Mouse (Mus musculus) kidney, postnatal 25 days (tissue): ENCODE measurements around the gene Hist1h4h.
A peak's percentile ranks its signal among the peaks of the same experiment; 100 is the strongest.

Experiments
- DNase-seq, 2 experiments: peaks; one replicate each; pipeline ENCODE4 v3.0.0; 2021; ENCODE audit warnings: mixed read lengths in 2 of 2

The Hist1h4h gene

GRCm38 (mm10) chr13:23513517-23513916 is 17.3 kb upstream of the Hist1h4h start:
- DNase-seq = no peak

GRCm38 (mm10) chr13:23515281-23515680 is 15.6 kb upstream of the Hist1h4h start:
- DNase-seq = no peak

GRCm38 (mm10) chr13:23515826-23516620 is 14.8 kb upstream of the Hist1h4h start:
- DNase-seq = no peak

GRCm38 (mm10) chr13:23516822-23517602 is 13.8 kb upstream of the Hist1h4h start:
- peak; percentile 80 to 91 for DNase-seq

- peak; percentile 89 to 93 for DNase-seq
Measured at GRCm38 (mm10) chr13:23517603-23518294, 13.1 kb upstream of the Hist1h4h start.

GRCm38 (mm10) chr13:23518295-23518603 is 12.6 kb upstream of the Hist1h4h start:
- no peak for DNase-seq

DNA sequence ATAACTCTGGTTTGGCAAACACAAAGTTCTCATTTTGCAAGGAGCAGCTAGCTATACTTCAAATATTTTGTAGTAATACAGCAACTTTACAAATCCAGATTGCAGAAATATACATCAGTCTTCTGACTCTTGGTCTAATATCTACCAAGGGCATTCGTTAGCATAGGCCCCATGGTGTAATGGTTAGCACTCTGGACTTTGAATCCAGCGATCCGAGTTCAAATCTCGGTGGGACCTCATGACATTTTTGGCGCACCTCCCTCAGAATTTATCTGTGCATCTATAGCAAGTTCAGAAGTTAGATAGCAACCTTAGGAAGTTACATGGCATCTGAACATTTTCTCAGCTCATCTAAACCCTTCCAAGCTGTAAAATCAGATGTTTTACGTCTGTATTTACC is 12.0 kb upstream of the Hist1h4h start:
- DNase-seq = peak; percentile 57 to 83

- DNase-seq = peak; percentile 74 to 81
Measured at GRCm38 (mm10) chr13:23519416-23519815, 11.4 kb upstream of the Hist1h4h start.

DNA sequence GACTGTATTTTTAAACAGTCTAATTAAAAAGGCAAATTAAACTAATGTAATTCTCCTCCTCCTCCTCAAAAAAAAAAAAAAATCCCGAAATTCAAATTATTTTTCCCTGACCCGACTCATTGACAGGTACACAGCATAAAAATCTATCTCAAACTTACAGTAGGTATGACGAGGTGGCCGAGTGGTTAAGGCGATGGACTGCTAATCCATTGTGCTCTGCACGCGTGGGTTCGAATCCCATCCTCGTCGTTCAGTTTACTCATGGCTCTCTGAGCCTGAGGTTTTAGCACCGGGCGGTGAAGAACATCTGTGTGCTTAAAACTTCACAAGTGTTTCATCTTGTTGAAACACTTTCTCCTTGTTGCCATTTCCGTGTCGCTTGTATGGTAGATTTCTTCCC is 9.1 kb upstream of the Hist1h4h start:
- DNase-seq = peak; percentile 79 to 85

DNA sequence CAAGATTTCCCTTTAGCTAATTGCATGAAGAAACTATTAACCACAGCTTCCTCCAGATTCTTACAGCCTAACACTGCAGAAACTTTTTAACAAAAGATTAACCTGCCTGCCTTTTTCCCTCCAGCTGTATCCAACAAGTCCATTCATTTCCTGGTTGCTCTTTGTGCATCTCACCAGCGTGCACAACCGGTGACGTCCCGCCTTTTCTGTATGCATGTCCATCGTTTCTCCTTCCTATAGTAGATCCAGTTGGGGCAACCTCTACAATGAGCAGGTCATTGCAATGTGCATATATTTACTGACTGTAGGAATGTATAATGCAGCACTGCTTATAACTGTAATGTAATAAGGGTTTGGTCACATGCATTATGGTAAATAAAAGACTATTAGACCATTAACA is 6.9 kb upstream of the Hist1h4h start:
- DNase-seq = no peak

DNA sequence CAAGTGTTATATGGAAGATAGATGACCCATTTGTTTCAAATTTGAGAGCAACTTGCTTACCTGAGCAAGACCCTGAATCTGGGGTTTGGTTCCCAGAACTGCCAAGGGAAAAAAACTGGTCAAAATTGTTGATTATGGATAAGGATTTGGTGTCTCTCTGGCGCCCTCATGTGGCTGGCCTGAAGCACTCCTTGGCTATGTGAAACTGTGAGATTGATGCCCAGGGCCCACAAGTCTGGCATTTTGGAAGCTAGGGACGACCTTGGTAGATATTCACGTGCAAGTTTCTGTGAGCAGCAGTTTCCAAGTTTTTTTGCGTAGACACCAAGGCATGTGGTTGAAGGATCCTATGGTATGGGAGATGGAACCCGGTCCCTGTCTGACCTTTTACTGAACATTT is 6.2 kb upstream of the Hist1h4h start:
- peak; percentile 52 to 66 for DNase-seq

- no peak for DNase-seq
Measured at GRCm38 (mm10) chr13:23525901-23526300, 4.9 kb upstream of the Hist1h4h start.

GRCm38 (mm10) chr13:23526312-23526711 is 4.5 kb upstream of the Hist1h4h start:
- DNase-seq = peak; percentile 89 to 93

DNA sequence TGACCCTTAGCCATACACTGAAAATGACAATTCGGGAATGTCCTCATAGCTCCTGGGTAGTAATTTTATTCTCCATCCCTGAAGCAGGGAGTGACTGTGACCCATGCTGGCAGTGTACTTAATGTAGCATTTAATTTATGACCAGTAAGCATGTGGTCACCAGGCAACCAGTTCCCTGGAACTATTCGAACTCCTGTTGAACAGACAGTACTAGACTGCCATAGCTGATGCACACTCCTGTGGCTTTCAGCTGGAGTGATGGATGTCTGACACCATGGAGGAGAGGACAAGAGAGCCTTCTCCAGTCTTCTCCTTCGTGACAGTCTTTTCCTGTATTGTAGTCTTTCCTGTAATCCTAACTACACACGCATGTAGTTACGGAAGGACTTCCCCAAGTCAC is 1.8 kb upstream of the Hist1h4h start:
- DNase-seq = no peak

DNA sequence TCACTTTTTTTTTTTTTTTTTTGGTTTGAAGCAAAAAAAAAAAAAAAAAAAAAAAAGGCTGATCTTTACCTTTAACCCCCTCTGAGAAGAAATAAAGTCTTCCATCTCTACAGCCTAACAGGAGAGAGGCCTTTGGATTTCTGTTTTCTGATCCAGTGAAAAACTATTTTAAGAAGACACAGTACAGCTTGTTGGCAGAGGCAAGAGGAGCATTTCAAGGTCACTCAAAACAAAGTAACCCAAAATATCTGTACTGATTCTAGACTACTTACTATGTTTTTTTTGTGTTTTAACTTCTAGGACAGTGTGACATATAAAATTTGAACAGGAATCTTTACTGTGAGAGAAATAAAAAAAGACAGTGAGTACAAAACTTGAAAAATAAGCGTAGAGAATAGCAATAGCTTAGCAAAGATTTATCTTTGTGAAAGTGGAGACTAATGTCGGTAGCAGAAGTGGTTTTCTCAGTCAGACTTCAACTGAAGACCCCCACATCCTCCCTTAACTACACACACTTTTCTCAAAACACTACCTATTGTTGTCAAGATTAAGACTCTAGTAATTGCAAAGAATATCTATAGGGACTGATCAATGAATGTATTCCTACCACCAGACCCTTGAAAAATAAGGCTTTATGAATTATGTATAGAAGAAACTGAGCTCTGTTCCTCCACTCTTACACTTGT is 1.2 kb upstream of the Hist1h4h start:
- no peak for DNase-seq

- DNase-seq = peak; percentile 62 to 66
Measured at GRCm38 (mm10) chr13:23530181-23530900, 509 bp upstream of the Hist1h4h start.

- DNase-seq = no peak
Measured at GRCm38 (mm10) chr13:23532262-23533075, 1.6 kb downstream of the Hist1h4h start.

DNA sequence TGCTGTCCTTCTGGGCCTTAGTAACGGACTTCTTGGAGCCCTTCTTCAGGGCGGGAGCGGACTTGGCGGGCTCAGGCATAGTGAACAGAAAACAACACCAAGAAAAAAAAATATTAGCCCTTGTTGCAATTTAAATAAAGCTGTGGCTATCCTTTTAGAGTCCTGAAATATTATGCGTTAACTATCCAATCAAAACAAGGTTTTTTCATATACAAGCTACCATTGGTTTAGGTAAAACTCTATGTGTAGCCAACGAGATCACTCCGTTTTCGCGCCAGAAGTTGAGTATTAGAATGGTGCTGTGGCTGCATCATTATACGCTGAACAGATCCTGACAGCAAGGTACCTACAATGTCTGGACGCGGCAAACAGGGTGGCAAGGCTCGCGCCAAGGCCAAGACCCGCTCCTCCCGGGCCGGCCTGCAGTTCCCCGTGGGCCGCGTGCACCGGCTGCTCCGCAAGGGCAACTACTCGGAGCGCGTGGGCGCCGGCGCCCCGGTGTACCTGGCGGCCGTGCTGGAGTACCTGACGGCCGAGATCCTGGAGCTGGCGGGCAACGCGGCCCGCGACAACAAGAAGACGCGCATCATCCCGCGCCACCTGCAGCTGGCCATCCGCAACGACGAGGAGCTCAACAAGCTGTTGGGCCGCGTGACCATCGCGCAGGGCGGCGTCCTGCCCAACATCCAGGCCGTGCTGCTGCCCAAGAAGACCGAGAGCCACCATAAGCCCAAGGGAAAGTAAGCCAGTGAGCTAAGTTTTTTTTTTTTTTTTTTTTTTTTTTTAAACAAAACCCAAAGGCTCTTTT is 2.9 kb downstream of the Hist1h4h start, which contains the start of gene Hist1h2af:
Gene Hist1h2af (plus strand): TSS at position 347 of the 808 bp plus-strand sequence.
- peak; percentile 69 to 84 for DNase-seq

- peak in 1 of 2 experiments; percentile 5 for DNase-seq
Measured at GRCm38 (mm10) chr13:23534368-23535131, 3.7 kb downstream of the Hist1h4h start.
